Mouse (Mus musculus) intestine, embryonic 15.5 days (tissue): Measurements from ENCODE around the gene Ddx59. TPM values are rescaled to one million over a fixed set of nuclear protein-coding genes. Genes with fewer than 3 reads are reported as not detected.

Experiments used
- ATAC-seq: fragments of 200-750 bp; cut with Nextera tagmentation; 2 replicates; pipeline ENCODE4 v1.8.0; 2017; ENCODE audit warnings: moderate TSS enrichment, moderate library complexity
- H3K27ac ChIP-seq: fragments of 300-500 bp; sonication (generic); 2 replicates; pipeline ENCODE4 v1.5.1; 2015; ENCODE audit warnings: mild to moderate bottlenecking, inconsistent platforms
- H3K27me3 ChIP-seq: fragments of 300-500 bp; sonication (generic); replicated peaks from 2 replicates; pipeline ENCODE4 v1.6.1; 2015; ENCODE audit warnings: inconsistent platforms
- H3K36me3 ChIP-seq: fragments of 300-500 bp; sonication (generic); 2 replicates; pipeline ENCODE4 v1.6.1; 2015; ENCODE audit warnings: inconsistent platforms
- H3K4me1 ChIP-seq: fragments of 300-500 bp; sonication (generic); replicated peaks from 2 replicates; pipeline ENCODE4 v1.6.1; 2015; ENCODE audit warnings: inconsistent platforms
- H3K4me2 ChIP-seq: fragments of 300-500 bp; sonication (generic); replicated peaks from 2 replicates; pipeline ENCODE4 v1.6.1; 2015; ENCODE audit warnings: mild to moderate bottlenecking, inconsistent platforms
- H3K4me3 ChIP-seq: fragments of 300-500 bp; sonication (generic); replicated peaks from 2 replicates; pipeline ENCODE4 v1.5.1; 2015; ENCODE audit warnings: inconsistent platforms
- H3K9ac ChIP-seq: fragments of 300-500 bp; sonication (generic); 2 replicates; pipeline ENCODE4 v1.6.1; 2015; ENCODE audit warnings: inconsistent platforms
- H3K9me3 ChIP-seq: fragments of 300-500 bp; sonication (generic); 2 replicates; pipeline ENCODE4 v1.6.1; 2016; ENCODE audit warnings: inconsistent platforms
- WGBS: fragments of 180-500 bp; shearing (Covaris S2); methylation state at CpG from one replicate; pipeline ENCODE4 v1.1.7; 2015; 5-methylcytosine and 5-hydroxymethylcytosine counted together
- polyA plus RNA-seq: library from polyadenylated mRNA; unstranded; fragments of >200 nt; fragmentation: Nextera tagmentation; extraction: Ambion mirVana; gene quantifications from 2 replicates; pipeline ENCODE4 v1.2.1, GENCODE M21; 2015

Ddx59 gene
- 11.6 and 12.3 TPM in 2 replicates for polyA plus RNA-seq

GRCm38 (mm10) chr1:136414798-136415755 lies at the start of gene Ddx59:
Gene Ddx59, plus strand, starts transcription at chr1:136415271.
- H3K9me3 ChIP-seq: no peaks in the 10 kb centered on the region
- WGBS: 2% methylated on average over 78 of the region's 78 CpGs
- peak; percentile 100 for ATAC-seq
- peak within 1 kb of the TSS; percentile 74 for H3K4me3 ChIP-seq
- H3K4me2 ChIP-seq: peak within 1 kb of the TSS; percentile 61
- H3K4me1 ChIP-seq: no peaks in the 10 kb centered on the region
- no peaks in the 10 kb centered on the region for H3K36me3 ChIP-seq
- no peaks in the 10 kb centered on the region for H3K27me3 ChIP-seq
- H3K9ac ChIP-seq: peak within 1 kb of the TSS; percentile 83
- peak within 1 kb of the TSS; percentile 99 for H3K27ac ChIP-seq

DNA sequence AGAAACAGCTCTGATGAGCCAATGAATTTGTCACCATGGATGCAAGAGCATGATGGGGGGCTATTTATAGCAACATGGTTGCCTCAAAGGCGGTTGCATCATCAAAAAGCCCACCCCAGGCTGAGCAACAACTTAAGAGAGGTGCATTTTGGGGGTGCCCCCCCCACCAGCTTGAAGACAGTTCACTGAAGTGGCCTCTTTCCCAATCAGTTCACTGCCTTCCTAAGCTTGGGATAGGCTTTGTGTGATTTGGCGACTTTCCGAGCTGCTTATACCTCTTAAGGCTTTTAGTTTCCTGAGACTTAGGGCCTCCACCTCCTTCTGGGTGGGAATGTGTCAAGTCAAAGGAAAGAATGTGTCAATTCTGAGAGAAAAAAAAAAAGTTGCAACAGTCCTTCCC lies 49.1 kb upstream of the Ddx59 start:
- WGBS: 83% methylated on average over 3 of the region's 3 CpGs
- ATAC-seq: no peak
- H3K36me3 ChIP-seq: no peaks in the 10 kb centered on the region
- H3K27ac ChIP-seq: no peak overlapping the region
- H3K9me3 ChIP-seq: no peaks in the 10 kb centered on the region
- 0 out of 2 replicates have a peak, but pooled peaks cover 2% of the 10 kb centered on the region for H3K4me1 ChIP-seq
- no peak overlapping the region for H3K9ac ChIP-seq
- peaks cover 33% of the 10 kb centered on the region for H3K27me3 ChIP-seq
- H3K4me2 ChIP-seq: no peak overlapping the region
- no peak overlapping the region for H3K4me3 ChIP-seq

GRCm38 (mm10) chr1:136379261-136379660 lies 35.8 kb upstream of the Ddx59 start:
- H3K36me3 ChIP-seq: no peaks in the 10 kb centered on the region
- no peaks in the 10 kb centered on the region for H3K9me3 ChIP-seq
- 90% methylated on average over 7 of the region's 7 CpGs for WGBS
- no peak overlapping the region for H3K4me2 ChIP-seq
- no peak overlapping the region for H3K4me3 ChIP-seq
- no peak overlapping the region for H3K27ac ChIP-seq
- ATAC-seq: no peak
- H3K27me3 ChIP-seq: no peaks in the 10 kb centered on the region
- H3K9ac ChIP-seq: no peak overlapping the region
- no peaks in the 10 kb centered on the region for H3K4me1 ChIP-seq

DNA sequence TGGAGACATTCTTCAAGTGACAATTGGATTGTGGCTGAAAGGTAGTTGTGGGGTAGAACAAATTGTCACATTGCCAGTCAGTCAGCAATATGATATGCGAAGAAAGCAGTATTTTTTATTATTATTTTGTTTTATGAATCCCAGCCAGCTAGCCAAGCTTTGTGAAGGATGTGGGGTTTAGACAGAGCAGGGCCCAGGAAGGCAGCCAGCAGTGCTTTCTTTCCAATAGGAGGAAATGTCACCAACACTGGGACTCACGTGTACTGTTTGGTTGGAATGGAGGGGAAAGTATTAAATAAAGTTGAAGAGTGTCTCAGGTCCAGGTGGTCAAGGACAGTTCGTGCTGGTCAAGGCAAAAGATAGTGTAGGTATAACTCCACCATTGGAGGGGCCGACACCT lies 34.9 kb upstream of the Ddx59 start:
- H3K4me3 ChIP-seq: no peak overlapping the region
- no peak for ATAC-seq
- no peak overlapping the region for H3K27ac ChIP-seq
- H3K4me1 ChIP-seq: no peaks in the 10 kb centered on the region
- H3K36me3 ChIP-seq: no peaks in the 10 kb centered on the region
- no peaks in the 10 kb centered on the region for H3K9me3 ChIP-seq
- no peak overlapping the region for H3K9ac ChIP-seq
- 89% methylated on average over 4 of the region's 4 CpGs for WGBS
- no peaks in the 10 kb centered on the region for H3K27me3 ChIP-seq
- H3K4me2 ChIP-seq: no peak overlapping the region

DNA sequence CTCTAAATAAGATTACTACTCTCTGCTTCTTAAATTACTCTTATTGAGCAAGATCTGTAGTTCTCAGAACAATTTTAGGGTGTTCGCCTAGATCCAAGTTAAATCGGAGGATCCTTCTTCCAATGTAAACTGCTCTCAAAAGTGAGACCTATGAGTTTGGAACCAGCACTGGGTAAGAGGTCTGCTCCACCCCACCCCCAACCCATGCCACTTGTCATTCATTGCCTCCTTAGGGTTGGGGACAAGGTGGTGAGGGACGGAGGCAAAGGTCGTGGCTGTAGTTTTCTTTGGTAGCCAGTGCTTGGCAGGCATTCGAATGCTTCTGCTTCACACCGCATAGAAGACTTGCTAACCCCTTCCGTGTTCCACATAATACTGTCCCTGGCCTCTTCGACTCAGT lies 34.5 kb upstream of the Ddx59 start:
- H3K9me3 ChIP-seq: no peaks in the 10 kb centered on the region
- no peak overlapping the region for H3K4me3 ChIP-seq
- no peak overlapping the region for H3K4me2 ChIP-seq
- H3K4me1 ChIP-seq: no peaks in the 10 kb centered on the region
- no peaks in the 10 kb centered on the region for H3K36me3 ChIP-seq
- no peaks in the 10 kb centered on the region for H3K27me3 ChIP-seq
- 87% methylated on average over 8 of the region's 8 CpGs for WGBS
- no peak overlapping the region for H3K9ac ChIP-seq
- no peak for ATAC-seq
- no peak overlapping the region for H3K27ac ChIP-seq

DNA sequence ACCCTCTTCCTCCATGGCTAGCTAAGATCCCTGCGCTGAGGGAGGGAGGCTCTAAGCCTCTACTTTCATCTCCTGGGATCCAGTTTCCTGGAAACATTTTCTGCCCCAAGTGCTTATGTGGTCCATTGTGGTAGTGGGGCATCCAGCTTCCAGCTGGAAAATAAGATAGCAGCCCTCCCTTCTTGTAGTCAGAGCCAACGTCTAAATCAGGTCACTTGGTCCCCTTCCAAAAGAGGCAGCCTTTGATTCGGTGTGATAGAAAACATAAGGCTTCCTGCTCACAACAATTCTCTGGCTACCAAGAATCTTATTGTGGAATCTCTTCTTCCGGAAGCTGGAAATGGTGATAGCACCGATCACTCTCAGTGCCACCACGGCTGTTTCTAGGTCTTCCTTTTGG lies 33.9 kb upstream of the Ddx59 start:
- Histone ChIP-seq H3K4me3 (no peak overlapping the region), H3K9me3 (no peaks in the 10 kb centered on the region), H3K9ac (no peak overlapping the region), H3K27me3 (no peaks in the 10 kb centered on the region), H3K36me3 (no peaks in the 10 kb centered on the region), H3K4me2 (no peak overlapping the region), H3K4me1 (no peaks in the 10 kb centered on the region), H3K27ac (no peak overlapping the region)
- ATAC-seq: no peak
- WGBS: 70% methylated on average over 6 of the region's 6 CpGs

GRCm38 (mm10) chr1:136381583-136381982 lies 33.5 kb upstream of the Ddx59 start:
- no peaks in the 10 kb centered on the region for H3K4me1 ChIP-seq
- no peaks in the 10 kb centered on the region for H3K36me3 ChIP-seq
- no peak overlapping the region for H3K4me2 ChIP-seq
- no peak overlapping the region for H3K9ac ChIP-seq
- no peaks in the 10 kb centered on the region for H3K27me3 ChIP-seq
- no peak for ATAC-seq
- no peak overlapping the region for H3K4me3 ChIP-seq
- no peak overlapping the region for H3K27ac ChIP-seq
- H3K9me3 ChIP-seq: no peaks in the 10 kb centered on the region
- WGBS: 75% methylated on average over 5 of the region's 5 CpGs

DNA sequence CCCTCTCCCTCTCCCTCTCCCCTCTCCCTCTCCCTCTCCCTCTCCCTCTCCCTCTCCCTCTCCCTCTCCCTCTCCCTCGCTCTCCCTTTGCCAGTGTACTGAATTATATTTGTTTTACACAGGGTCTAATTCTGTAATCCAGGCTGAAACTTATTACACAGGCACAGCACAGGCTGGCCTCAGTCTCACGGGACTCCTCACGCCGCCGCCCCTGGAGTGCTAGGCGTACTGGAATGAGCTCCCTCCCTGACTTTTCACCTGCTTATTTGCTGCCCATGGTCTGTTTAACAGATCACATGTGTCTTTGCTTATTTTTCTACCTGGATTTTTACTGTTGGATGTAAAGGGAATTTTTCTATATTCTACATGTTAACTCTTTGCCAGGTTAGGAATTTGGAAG lies 28.2 kb upstream of the Ddx59 start:
- H3K4me1 ChIP-seq: no peaks in the 10 kb centered on the region
- H3K27ac ChIP-seq: no peak overlapping the region
- no peak overlapping the region for H3K9ac ChIP-seq
- ATAC-seq: no peak
- H3K36me3 ChIP-seq: no peaks in the 10 kb centered on the region
- H3K4me2 ChIP-seq: no peak overlapping the region
- H3K9me3 ChIP-seq: no peaks in the 10 kb centered on the region
- no peak overlapping the region for H3K4me3 ChIP-seq
- no peaks in the 10 kb centered on the region for H3K27me3 ChIP-seq
- WGBS: 28% methylated on average over 5 of the region's 6 CpGs

GRCm38 (mm10) chr1:136394506-136394905 lies 20.6 kb upstream of the Ddx59 start:
- WGBS: 38% methylated on average over 10 of the region's 10 CpGs
- H3K9me3 ChIP-seq: no peaks in the 10 kb centered on the region
- no peak overlapping the region for H3K4me2 ChIP-seq
- no peaks in the 10 kb centered on the region for H3K27me3 ChIP-seq
- no peak overlapping the region for H3K9ac ChIP-seq
- H3K4me1 ChIP-seq: no peaks in the 10 kb centered on the region
- H3K27ac ChIP-seq: no peak overlapping the region
- no peak overlapping the region for H3K4me3 ChIP-seq
- H3K36me3 ChIP-seq: no peaks in the 10 kb centered on the region
- no peak for ATAC-seq

DNA sequence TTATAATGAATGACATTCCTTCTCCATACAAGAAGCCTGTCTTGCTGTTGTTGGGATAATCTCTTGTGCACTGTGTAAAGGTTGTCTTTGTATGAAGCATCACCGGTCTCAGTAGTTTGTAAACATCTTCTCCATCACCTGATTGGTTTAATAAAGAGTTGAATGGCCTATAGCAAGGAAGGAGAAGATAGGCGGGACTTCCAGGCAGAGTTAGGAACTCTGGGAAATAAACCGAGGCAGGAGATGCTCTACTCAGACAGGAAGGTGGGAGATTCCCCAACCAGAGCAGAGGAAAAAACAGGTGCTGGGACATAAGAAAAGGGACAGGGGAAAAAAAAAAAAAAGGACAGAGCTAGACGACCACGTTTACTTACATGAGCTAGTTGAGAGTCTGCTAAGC lies 20.0 kb upstream of the Ddx59 start:
- H3K27me3 ChIP-seq: no peaks in the 10 kb centered on the region; the same call in 1 of the 2 replicates
- H3K27ac ChIP-seq: no peak overlapping the region
- no peak for ATAC-seq
- H3K9ac ChIP-seq: no peak overlapping the region
- H3K4me2 ChIP-seq: no peak overlapping the region
- no peaks in the 10 kb centered on the region for H3K9me3 ChIP-seq
- H3K4me3 ChIP-seq: no peak overlapping the region
- WGBS: 30% methylated on average over 5 of the region's 5 CpGs
- no peaks in the 10 kb centered on the region for H3K4me1 ChIP-seq
- H3K36me3 ChIP-seq: no peaks in the 10 kb centered on the region

DNA sequence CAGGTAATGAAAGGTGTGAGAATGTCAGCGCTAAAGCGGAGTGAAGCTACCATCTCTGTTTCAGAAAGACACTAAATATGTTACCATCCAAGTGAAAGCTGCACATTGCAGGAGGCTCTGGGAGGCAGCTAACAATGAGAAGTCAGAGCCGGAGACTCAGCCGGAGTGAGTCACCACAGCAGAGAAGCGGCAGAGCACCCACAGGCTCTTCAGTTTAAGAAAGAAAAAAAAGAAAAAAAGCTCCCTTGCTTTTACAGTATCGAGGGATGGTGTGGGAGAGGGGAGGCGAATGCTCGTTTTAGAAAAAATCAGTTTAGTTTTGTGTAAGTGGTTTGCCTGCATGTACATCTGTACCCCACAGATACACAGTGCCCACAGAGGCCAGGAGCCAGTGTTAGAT lies 13.8 kb upstream of the Ddx59 start:
- no peaks in the 10 kb centered on the region for H3K9me3 ChIP-seq
- H3K27me3 ChIP-seq: no peaks in the 10 kb centered on the region; the same call in 1 of the 2 replicates
- H3K27ac ChIP-seq: no peak overlapping the region
- H3K4me3 ChIP-seq: no peak overlapping the region
- no peak overlapping the region for H3K9ac ChIP-seq
- no peaks in the 10 kb centered on the region for H3K36me3 ChIP-seq
- WGBS: 74% methylated on average over 8 of the region's 8 CpGs
- no peak overlapping the region for H3K4me2 ChIP-seq
- no peaks in the 10 kb centered on the region for H3K4me1 ChIP-seq
- no peak for ATAC-seq

DNA sequence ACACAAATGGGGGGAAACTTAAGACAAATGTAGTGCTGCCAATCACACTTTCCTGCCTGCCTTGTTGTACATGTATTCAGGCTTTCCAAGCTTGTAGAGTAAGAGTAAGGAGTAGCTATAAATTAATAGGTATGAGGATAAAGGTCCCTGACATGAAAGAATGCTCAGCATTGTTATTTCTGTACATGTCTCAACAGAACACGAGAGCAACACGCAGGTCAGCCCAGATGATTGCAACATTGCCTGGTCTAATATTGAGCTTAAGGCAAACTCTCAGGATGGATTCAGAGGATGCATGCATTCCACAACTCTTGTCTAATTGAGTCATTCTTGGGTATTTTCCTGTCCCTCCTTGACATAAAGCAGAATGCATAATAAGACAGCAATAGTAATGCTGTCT lies 5.4 kb upstream of the Ddx59 start:
- 88% methylated on average over 2 of the region's 2 CpGs for WGBS
- no peak overlapping the region for H3K4me2 ChIP-seq

GRCm38 (mm10) chr1:136415756-136416126 lies 670 bp downstream of the Ddx59 start:
- Histone ChIP-seq H3K4me2 (peak overlapping the region; percentile 61; the same call in 1 of the 2 replicates), H3K36me3 (no peaks in the 10 kb centered on the region), H3K4me1 (no peaks in the 10 kb centered on the region), H3K9ac (no peak overlapping the region), H3K9me3 (no peaks in the 10 kb centered on the region), H3K27me3 (no peaks in the 10 kb centered on the region), H3K27ac (no peak overlapping the region), H3K4me3 (peak overlapping the region; percentile 74)
- 43% methylated on average over 2 of the region's 2 CpGs for WGBS
- no peak for ATAC-seq

More for the DNA sequence above, 5.4 kb upstream of the Ddx59 start:
- H3K4me3 ChIP-seq: no peak overlapping the region
- no peaks in the 10 kb centered on the region for H3K36me3 ChIP-seq
- H3K27ac ChIP-seq: no peak overlapping the region
- H3K9me3 ChIP-seq: no peaks in the 10 kb centered on the region
- no peak for ATAC-seq
- no peaks in the 10 kb centered on the region for H3K4me1 ChIP-seq
- no peaks in the 10 kb centered on the region for H3K27me3 ChIP-seq
- H3K9ac ChIP-seq: no peak overlapping the region
